Mouse (Mus musculus): ENCODE measurements around the gene Plpp2.

Gene Plpp2

DNA sequence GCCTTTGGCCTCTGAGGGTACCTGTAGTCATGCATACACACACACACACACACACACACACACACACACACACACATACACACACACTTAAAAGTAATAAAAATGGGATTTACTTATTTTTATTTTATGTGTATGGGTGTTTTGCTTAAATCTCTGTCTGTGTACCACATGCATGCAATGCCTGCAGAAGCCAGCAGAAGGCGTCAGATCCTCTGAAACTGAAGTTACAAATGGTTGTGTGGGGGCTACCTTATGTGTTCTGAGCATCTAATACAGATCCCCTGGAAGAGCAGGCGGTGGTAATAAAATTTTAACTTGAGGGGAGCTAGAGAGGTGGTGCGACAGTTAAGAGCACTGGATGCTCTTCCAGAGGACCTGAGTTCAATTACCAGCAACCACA, 5.5 kb downstream of the Plpp2 start:
- DNase-seq (ENCODE audit: low spot score) = no peak

DNA sequence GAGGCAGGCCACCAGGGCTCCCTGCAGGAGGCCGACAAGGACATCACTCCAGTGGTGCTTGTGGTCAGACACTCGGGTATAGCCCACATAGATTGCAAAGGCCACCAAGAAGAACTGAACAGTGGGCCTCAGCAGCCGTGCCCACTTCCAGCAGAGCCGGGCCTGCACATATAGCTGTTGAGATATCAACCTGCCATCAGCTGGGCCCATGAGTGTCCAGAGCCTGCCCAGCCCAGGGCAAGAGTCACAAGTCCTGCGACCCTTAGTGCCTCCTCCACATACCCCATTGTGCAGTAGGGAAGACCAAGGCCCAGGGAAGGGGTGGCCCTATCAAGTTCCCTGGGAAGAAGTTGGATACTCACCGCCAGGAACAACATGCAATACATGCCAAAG, 6.1 kb downstream of the Plpp2 start:
- DNase-seq (ENCODE audit: low spot score) = no peak

DNA sequence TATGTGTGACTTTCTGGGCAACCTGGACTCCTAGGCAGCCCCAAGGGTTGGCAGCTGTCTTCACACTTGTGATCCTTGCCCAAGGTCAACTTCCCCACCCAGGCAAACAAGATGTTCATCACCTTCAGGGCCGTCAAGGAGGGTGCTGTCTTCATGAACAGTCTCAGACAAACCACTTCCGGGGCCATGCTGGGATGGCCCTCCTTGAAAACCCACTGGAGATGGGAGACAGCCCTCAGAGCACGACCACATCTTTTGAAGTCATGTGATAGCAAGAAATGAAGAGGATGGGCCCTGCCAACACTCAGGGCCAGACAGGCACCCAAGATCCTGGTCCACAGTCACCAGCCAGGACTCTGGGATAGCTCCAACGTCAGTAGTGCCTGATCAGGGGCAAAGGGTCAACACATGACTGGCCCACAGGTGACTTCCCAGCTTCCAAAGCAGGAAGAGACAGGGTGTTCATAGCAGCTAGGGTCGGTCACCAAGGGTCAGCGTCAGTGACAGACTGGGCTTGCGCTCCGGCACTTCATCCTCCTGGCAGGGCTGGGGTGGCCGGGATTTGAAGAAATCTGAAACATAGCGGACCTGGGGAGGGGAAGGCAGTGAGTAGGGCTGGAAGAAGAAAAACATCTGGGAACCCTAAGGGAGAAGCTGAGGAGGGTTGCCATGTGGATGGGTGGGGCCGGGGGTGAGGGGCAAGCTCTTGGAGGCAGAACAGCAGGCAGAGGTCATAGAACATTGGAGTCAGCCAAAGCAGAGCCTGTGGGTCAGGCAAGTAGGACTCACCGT, 6.7 kb downstream of the Plpp2 start:
- no peak for DNase-seq (ENCODE audit: low spot score)

DNA sequence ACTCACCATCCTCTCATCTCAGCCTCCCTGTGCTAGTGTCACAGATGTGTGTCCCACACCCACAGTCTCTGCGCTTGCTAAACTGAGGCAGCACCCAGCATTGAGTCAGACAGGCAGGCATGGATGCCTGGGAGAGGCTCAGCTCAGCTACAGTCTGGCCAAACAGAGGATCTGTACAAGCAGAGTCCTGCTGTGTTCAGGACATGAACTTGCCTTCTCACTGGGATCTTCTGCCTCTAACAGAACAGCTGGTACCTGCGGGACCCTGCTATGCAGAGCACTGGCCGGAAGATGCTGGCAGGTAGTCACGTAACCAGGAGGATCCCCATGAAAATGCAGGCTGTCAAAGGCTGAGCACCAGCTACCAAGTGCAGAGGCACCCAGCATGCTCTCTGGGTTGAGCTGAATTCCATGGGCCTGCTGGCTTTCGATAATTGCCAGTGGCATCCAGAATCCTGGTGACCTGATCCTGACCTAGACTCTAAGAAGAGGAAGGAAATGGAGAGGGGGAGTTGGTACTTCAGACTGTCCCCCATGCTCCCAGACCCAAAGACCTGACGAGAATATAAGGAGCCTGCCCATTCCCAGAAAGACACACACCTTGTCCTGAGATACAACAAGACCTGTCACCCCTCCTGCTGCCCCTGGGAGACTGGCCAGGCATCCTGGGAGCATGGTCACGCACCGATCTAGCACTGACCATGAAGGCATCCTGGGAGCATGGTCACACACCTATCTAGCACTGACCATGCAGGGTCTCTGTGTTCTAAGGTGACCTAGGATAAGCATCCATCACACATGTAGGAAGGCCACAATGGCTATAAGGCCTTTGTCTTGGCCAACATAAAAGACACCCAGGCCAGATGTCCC, 7.9 kb downstream of the Plpp2 start:
- DNase-seq (ENCODE audit: low spot score) = no peak

DNA sequence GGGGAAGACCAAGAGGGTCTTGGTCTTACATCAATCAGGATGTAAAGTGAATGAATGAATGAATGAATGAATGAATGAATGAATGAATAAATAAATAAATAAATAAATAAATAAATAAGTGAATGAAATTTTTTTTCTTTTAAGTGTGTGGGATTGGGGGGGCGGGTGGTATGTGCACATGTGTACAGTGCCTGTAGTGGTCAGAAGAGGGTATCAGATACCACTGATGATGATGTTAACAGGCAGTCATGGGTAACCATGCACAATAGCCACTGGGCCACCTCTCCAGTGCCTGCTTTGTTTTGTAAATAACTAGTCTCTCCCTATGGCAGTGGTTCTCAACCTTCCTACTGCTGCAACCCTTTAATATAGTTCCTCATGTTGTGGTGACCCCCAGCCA, 9.2 kb downstream of the Plpp2 start:
- no peak for DNase-seq (ENCODE audit: low spot score)

DNA sequence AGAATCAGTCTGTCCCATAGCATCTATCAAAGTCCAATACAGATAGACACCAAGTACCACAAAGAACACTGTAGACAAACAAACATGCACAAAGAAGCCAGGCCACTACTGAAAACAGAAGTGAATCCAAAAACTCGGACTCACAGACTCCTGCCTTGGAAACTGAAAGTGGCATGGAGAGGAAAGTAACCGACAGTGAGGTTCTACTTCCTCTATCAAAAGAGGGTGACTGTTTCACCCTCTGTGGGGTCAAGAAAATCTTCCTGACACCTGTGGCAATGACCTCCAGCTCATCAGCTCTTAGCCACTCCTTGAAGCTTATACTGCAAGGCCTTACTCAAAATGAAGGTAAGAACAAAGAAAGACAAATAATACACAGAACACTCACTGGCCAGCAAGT, 26.9 kb downstream of the Plpp2 start:
- no peak for DNase-seq (ENCODE audit: low spot score)

DNA sequence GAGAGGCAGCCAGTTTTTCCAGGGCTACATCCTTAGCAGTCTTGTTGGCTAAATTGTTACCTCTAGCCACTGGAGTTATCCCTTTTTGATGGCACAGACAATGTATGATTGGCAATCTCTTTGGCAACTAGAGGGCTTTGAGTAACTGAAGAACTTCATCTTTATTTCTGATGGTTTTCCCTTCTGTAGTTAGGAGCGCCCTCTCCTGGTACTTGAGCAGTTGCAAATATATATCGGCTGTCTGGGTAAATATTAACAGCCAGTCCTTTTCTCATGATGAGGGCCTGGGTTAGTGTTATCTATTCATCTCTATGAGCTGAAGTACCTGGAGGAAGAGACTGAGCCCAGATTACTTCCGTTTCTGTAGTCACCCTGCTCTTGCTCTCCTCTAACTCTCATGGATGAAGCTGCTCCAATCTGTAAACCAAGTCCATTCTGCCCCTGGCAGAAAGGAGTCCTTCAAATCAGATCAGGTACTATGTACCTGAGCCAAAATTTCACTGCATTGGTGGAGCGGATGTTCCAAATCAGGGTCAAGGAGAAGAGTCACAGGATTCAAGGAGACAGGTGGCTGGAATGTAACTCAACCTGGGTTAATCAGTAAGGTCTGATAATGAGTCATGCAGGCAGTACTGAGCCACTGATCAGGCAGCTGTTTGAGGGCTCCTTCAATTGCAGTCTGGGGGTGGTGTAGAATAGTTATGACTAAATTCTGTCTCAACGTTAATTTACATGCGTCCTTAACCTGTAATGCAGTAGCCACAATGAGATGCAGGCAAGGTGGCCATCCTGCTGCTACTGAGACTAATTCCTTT, 30.6 kb downstream of the Plpp2 start:
- no peak for DNase-seq (ENCODE audit: low spot score)

DNA sequence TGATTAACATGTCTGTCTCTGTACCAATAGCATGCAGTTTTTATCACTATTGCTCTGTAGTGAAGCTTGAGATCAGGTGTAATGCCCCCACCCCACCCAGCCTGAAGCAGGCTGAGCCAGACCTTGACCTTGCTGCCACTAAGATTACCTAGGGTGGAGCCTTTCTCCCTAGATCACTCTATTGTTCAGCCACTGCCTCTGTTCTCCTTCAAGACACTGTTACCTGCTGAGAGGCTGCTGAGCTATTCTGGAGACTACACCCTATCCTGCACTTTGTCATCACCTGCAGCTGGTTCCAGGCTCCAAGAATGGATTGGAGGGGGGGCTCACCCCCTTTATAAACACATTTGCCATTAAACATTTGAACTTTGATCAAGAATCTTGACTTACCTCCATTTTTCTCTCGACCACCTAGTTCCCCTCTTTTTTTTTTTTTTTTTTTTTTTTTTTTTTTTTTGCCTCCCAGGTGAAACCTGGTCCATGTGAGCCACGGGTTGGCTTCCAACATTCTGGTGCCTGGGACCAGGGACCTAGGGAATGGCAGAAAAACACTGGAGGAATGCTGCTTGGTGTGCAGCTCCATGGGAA, 36.8 kb downstream of the Plpp2 start:
- no peak for DNase-seq (ENCODE audit: low spot score)

DNA sequence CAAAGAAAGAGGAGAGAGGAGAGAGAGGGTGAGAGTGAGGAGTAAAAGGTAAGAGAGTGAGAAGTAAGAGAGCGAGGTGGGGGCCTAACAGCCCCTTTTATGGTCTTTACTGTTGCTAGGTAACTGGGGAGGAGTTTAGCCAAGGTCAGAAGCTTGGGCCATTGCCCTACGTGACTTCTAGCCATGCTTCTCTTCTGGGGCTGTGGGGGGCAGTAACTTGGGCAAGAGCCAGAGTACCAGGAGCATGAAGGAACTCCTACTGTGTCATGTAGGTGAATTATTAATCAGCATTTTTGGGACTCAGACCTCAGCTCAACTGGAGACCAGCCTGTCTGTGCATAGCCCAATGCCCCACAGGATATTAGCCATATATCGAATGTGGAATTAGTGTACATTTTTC, 37.7 kb downstream of the Plpp2 start:
- DNase-seq (ENCODE audit: low spot score) = no peak
